Mouse (Mus musculus) heart, embryonic 16.5 days (tissue): ENCODE measurements around the gene Mad2l2. TPM values are rescaled to one million over a fixed set of nuclear protein-coding genes. Genes with fewer than 3 reads are reported as not detected.

Experiments
- ATAC-seq: fragments of 200-750 bp; cut with Nextera tagmentation; replicated peaks from 2 replicates; pipeline ENCODE4 v1.8.0; 2017; ENCODE audit warnings: moderate number of reproducible peaks; ENCODE audit not compliant: insufficient read depth, low FRiP score; ENCODE audit errors: extremely low read depth
- H3K27ac ChIP-seq: fragments of 300-500 bp; sonication (generic); 2 replicates; pipeline ENCODE4 v1.5.1; 2014; ENCODE audit warnings: mild to moderate bottlenecking, low read length, control low read depth, moderate library complexity
- H3K27me3 ChIP-seq: fragments of 300-500 bp; sonication (generic); 2 replicates; pipeline ENCODE4 v1.6.1; 2014; ENCODE audit warnings: low read length, mixed read lengths; ENCODE audit not compliant: control insufficient read depth, insufficient read depth
- H3K36me3 ChIP-seq: fragments of 300-500 bp; sonication (generic); 2 replicates; pipeline ENCODE4 v1.6.1; 2014; ENCODE audit not compliant: control insufficient read depth, insufficient read depth
- H3K4me1 ChIP-seq: fragments of 300-500 bp; sonication (generic); 2 replicates; pipeline ENCODE4 v1.6.1; 2014; ENCODE audit warnings: low read length, mixed read lengths; ENCODE audit not compliant: control insufficient read depth, insufficient read depth
- H3K4me2 ChIP-seq: fragments of 300-500 bp; sonication (generic); 2 replicates; pipeline ENCODE4 v1.6.1; 2014; ENCODE audit warnings: low read depth, mild to moderate bottlenecking, control low read depth, low read length
- H3K4me3 ChIP-seq: fragments of 300-500 bp; sonication (generic); 2 replicates; pipeline ENCODE4 v1.5.1; 2014; ENCODE audit warnings: mild to moderate bottlenecking, control low read depth, low read length
- H3K9ac ChIP-seq: fragments of 300-500 bp; sonication (generic); 2 replicates; pipeline ENCODE4 v1.6.1; 2014; ENCODE audit warnings: low read length, control low read depth
- H3K9me3 ChIP-seq: fragments of 300-500 bp; sonication (generic); replicated peaks from 2 replicates; pipeline ENCODE4 v1.6.1; 2016; ENCODE audit warnings: low read length; ENCODE audit not compliant: control insufficient read depth
- WGBS: fragments of 180-500 bp; shearing (Covaris S2); extraction: QIAGEN DNeasy Blood & Tissue Kit; methylation state at CpG from one replicate; pipeline ENCODE4 v1.1.7; 2014; 5-methylcytosine and 5-hydroxymethylcytosine counted together
- polyA plus RNA-seq: library from polyadenylated mRNA; unstranded; fragments of >200 nt; fragmentation: Nextera tagmentation; extraction: Ambion mirVana; gene quantifications from 2 replicates; pipeline ENCODE4 v1.2.1, GENCODE M21; 2015

The Mad2l2 gene
- polyA plus RNA-seq, 1 experiment from 2014 or later = 36.0 TPM

GRCm38 (mm10) chr4:148158436-148159348, 28.5 kb downstream of the Mad2l2 start:
- no peak for ATAC-seq
- Histone ChIP-seq H3K4me3 (peak overlapping the region; percentile 80), H3K4me2 (peak overlapping the region; percentile 89), H3K9me3 (no peaks in the 10 kb centered on the region), H3K27me3 (peaks cover 30% of the 10 kb centered on the region), H3K27ac (peak overlapping the region; percentile 70), H3K9ac (peak overlapping the region; percentile 80), H3K36me3 (peaks cover 13% of the 10 kb centered on the region; the same call in 1 of the 2 replicates), H3K4me1 (peaks cover 12% of the 10 kb centered on the region; the same call in 1 of the 2 replicates)
- 29% methylated on average over 27 of the region's 27 CpGs for WGBS

- Histone ChIP-seq H3K27ac (peak overlapping the region; percentile 70), H3K27me3 (peaks cover 40% of the 10 kb centered on the region), H3K4me1 (peaks cover 20% of the 10 kb centered on the region; the same call in 1 of the 2 replicates), H3K9me3 (no peaks in the 10 kb centered on the region), H3K9ac (peak overlapping the region; percentile 80), H3K36me3 (peaks cover 10% of the 10 kb centered on the region; the same call in 1 of the 2 replicates), H3K4me2 (peak overlapping the region; percentile 89), H3K4me3 (peak overlapping the region; percentile 80)
- peak; percentile 88 for ATAC-seq
- WGBS = under 1% methylated on average over 47 of the region's 55 CpGs
Observed at GRCm38 (mm10) chr4:148159544-148160435, 29.6 kb downstream of the Mad2l2 start.

- Histone ChIP-seq H3K27me3 (peaks cover 49% of the 10 kb centered on the region), H3K36me3 (peaks cover 8% of the 10 kb centered on the region; the same call in 1 of the 2 replicates), H3K4me1 (peaks cover 20% of the 10 kb centered on the region; the same call in 1 of the 2 replicates), H3K9ac (peak within 1 kb of the TSS; percentile 80), H3K4me2 (peak within 1 kb of the TSS; percentile 89), H3K4me3 (peak within 1 kb of the TSS; percentile 80), H3K9me3 (no peaks in the 10 kb centered on the region), H3K27ac (peak within 1 kb of the TSS; percentile 70)
- peak; percentile 45; the same call in 1 of the 2 replicates for ATAC-seq
- WGBS = under 1% methylated on average over 43 of the region's 43 CpGs
Observed at GRCm38 (mm10) chr4:148160436-148161390, 30.5 kb downstream of the Mad2l2 start, which contains the start of the genes Fbxo44 and Fbxo2. TSS of gene Fbxo44 (minus strand) at chr4:148160482. TSS of gene Fbxo2 (plus strand) at chr4:148160621.

GRCm38 (mm10) chr4:148164002-148164439, 33.8 kb downstream of the Mad2l2 start:
- peaks cover 9% of the 10 kb centered on the region; the same call in 1 of the 2 replicates for H3K4me1 ChIP-seq
- no peaks in the 10 kb centered on the region for H3K9me3 ChIP-seq
- peak; percentile 24; the same call in 1 of the 2 replicates for ATAC-seq
- H3K4me3 ChIP-seq = peak overlapping the region; percentile 46
- WGBS = 0% methylated on average over 27 of the region's 29 CpGs
- no peak overlapping the region for H3K27ac ChIP-seq
- peak overlapping the region; percentile 72 for H3K4me2 ChIP-seq
- H3K9ac ChIP-seq = peak overlapping the region; percentile 57; the same call in 1 of the 2 replicates
- peaks cover 72% of the 10 kb centered on the region for H3K27me3 ChIP-seq
- no peaks in the 10 kb centered on the region for H3K36me3 ChIP-seq

GRCm38 (mm10) chr4:148164461-148164860, 34.3 kb downstream of the Mad2l2 start:
- Histone ChIP-seq H3K27ac (no peak overlapping the region), H3K4me3 (peak overlapping the region; percentile 46), H3K4me2 (peak overlapping the region; percentile 72), H3K9me3 (no peaks in the 10 kb centered on the region), H3K36me3 (no peaks in the 10 kb centered on the region), H3K4me1 (peaks cover 7% of the 10 kb centered on the region; the same call in 1 of the 2 replicates), H3K27me3 (peaks cover 74% of the 10 kb centered on the region), H3K9ac (no peak overlapping the region)
- 2% methylated on average over 16 of the region's 16 CpGs for WGBS
- ATAC-seq = no peak

- Histone ChIP-seq H3K4me2 (no peak overlapping the region), H3K36me3 (no peaks in the 10 kb centered on the region), H3K9ac (no peak overlapping the region), H3K27ac (no peak overlapping the region), H3K4me1 (peaks cover 7% of the 10 kb centered on the region; the same call in 1 of the 2 replicates), H3K9me3 (no peaks in the 10 kb centered on the region), H3K27me3 (peaks cover 79% of the 10 kb centered on the region), H3K4me3 (no peak overlapping the region)
- 10% methylated on average over 17 of the region's 17 CpGs for WGBS
- no peak for ATAC-seq
Observed at GRCm38 (mm10) chr4:148165551-148165950, 35.4 kb downstream of the Mad2l2 start.

- Histone ChIP-seq H3K36me3 (no peaks in the 10 kb centered on the region), H3K27ac (no peak overlapping the region), H3K4me3 (no peak overlapping the region), H3K27me3 (peaks cover 77% of the 10 kb centered on the region), H3K4me2 (no peak overlapping the region), H3K4me1 (peaks cover 7% of the 10 kb centered on the region; the same call in 1 of the 2 replicates), H3K9me3 (no peaks in the 10 kb centered on the region), H3K9ac (no peak overlapping the region)
- ATAC-seq = no peak
- 4% methylated on average over 10 of the region's 10 CpGs for WGBS
Observed at GRCm38 (mm10) chr4:148166431-148166830, 36.2 kb downstream of the Mad2l2 start.

- 24% methylated on average over 4 of the region's 4 CpGs for WGBS
- no peak overlapping the region for H3K4me3 ChIP-seq
- ATAC-seq = no peak
- peaks cover 76% of the 10 kb centered on the region for H3K27me3 ChIP-seq
- H3K9ac ChIP-seq = no peak overlapping the region
- H3K4me1 ChIP-seq = peaks cover 7% of the 10 kb centered on the region; the same call in 1 of the 2 replicates
- no peak overlapping the region for H3K4me2 ChIP-seq
- no peaks in the 10 kb centered on the region for H3K36me3 ChIP-seq
- no peak overlapping the region for H3K27ac ChIP-seq
- H3K9me3 ChIP-seq = no peaks in the 10 kb centered on the region
Observed at GRCm38 (mm10) chr4:148166986-148167385, 36.8 kb downstream of the Mad2l2 start.
